Mouse (Mus musculus) retina, postnatal 7 days (tissue): ENCODE measurements around the gene Ust.

Experiments
- DNase-seq: peaks from one replicate; pipeline ENCODE4 v3.0.0-alpha.2; 2012; ENCODE audit warnings: low read depth, low spot score

Gene Ust

DNA sequence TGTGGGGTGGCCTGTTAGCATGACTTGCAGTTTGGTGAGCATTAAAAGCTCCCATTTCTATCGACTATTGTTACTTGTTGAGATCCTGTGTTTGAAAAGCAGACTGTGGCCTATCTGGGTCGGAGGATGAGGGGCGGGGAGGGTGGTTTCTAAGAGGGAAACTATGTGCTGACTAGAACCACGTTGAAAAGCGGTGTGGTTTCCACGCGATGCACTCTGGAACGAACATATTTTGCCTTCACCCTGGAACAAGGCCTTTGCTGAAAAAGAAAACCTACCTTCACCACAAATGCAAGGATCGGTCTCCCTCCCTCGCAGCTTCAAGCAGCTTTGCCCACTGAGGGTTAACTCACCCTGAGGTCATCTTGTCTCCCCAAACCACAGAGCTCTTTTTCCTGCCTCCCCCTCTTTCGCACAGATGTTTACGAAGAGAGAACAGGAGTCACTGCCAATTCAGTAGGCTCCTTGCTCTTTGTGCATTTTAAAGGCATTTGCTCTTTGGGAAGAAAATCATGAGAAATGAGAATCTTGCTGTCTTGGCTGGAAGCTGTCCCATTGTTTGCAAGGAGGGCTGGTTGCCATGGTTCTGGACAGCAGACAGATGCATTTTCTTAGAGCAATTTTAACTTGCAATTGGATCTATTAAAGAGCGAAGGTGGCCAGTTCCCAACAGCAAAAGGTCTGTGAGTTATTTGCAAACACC lies 342.1 kb downstream of the Ust start:
- DNase-seq = no peak

DNA sequence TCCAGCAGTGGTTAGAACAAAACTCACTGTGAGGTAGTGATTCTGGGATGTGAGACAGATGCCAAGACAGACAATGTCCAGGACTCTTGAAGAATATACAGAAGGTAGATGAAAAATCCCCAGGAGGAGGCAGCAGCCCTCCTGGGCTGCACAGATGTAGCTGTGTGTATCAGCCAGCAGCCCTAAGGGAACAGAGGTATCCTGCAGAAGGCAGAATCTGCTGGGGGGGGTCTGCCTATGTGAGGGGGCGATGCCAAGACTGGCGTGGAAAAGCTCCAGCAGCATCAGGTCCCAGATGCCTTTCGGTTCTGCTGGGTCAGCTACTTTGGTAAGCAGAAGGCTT lies 342.6 kb downstream of the Ust start:
- no peak for DNase-seq

DNA sequence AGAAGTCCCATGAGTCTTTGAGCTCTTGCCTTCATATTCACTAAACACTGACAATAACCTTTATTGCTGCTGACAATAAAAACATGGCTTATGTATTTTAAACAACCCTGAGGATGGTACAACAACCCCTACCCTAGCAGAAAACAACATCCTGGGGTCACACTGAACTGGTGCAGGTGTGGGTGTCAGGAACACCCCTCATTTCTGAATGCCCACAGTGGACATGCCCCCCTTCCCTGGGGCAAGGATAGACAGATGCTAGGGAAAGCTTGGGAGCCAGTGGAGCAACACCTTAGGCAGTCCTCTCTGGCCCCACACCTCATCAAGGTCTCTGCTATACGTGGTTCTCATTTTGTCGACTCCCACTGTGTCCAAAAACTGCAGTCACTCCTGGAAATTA lies 343.9 kb downstream of the Ust start:
- DNase-seq = no peak

DNA sequence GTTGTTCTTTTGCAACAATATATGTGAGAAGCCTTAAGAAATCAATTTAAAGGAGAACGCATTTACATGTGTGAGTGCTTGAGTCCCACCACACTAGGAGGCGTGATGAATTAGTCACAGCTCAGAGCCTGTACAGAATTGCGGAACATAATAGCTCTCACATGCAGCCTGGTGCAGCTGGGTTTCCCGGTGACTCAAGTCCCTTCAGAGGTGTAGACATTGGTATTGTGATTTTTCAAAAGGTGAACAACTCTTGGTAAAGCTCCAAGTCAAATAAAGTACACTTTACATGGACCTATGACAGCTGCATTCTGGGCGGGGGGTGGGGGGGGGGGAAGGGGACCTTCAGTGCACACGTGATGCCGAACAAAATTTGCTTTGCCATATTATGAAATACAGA lies 344.4 kb downstream of the Ust start:
- DNase-seq = no peak

DNA sequence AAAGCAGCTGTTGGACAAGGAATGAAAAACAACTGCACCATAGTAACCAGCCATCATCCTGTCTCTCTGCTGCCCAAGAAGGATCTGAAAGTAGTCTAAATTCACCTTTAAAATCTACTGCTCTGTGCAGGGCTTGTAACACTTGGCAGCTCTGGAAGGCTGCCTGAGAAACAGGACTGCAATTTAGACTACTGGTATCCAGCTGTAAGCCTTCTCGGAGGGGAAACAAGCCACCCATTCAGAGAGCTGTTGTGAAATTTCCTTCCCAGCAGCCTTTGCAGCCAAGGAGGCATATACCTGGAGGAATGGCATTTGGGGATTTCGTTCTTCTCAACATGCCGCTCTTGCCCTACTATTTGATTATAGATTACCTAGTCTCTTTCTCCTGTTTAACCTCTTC lies 345.6 kb downstream of the Ust start:
- DNase-seq = no peak

DNA sequence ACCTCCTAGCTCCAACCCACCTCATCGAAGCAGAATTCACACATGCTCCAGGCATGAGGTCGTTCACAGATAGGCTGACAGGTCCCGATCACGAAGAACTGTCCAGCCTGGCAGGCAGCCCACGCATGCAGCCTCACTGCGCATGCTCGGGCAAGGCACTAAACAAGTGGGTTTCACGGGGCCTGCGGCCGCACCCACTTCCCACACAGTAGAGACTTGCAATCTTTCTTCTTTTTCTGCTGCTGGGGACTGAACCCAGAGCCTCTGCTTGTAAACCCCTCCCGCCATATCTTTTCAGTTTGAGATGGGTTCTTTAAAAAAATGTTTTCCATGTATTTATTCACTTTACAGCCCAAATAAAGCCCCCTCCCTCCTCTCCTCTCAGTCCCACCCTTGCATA lies 347.1 kb downstream of the Ust start:
- DNase-seq = no peak
